Mouse (Mus musculus) bone marrow, adult 2 months (tissue): ENCODE measurements at regions not wholly inside any gene's neighbourhood (a gene's known extent, or its start where the extent isn't known, plus 50 kb on each side); places are given as distances from the start of the nearest gene placed in this dataset.

ENCODE experiments used
- H3K27ac ChIP-seq: fragments of 200-500 bp; 2 replicates; pipeline ENCODE4 v1.5.1; 2012; ENCODE audit warnings: low read depth, mild to moderate bottlenecking, control low read depth, inconsistent platforms, low read length; ENCODE audit not compliant: control insufficient read depth, poor library complexity, insufficient read depth
- H3K4me1 ChIP-seq: fragments of 200-500 bp; 2 replicates; pipeline ENCODE4 v1.6.1; 2011; ENCODE audit warnings: low read length; ENCODE audit not compliant: control insufficient read depth, insufficient read depth
- H3K4me3 ChIP-seq: fragments of 200-500 bp; replicated peaks from 2 replicates; pipeline ENCODE3; 2011; ENCODE audit warnings: mild to moderate bottlenecking, low read depth, low read length, control low read depth; ENCODE audit not compliant: control insufficient read depth
- CTCF ChIP-seq: fragments of 200-500 bp; IDR thresholded peaks from 2 replicates; pipeline ENCODE4 v1.5.1; 2011; ENCODE audit warnings: low read length, control low read depth; ENCODE audit not compliant: control insufficient read depth, insufficient read depth
- POLR2A ChIP-seq: fragments of 200-500 bp; IDR thresholded peaks from 2 replicates; pipeline ENCODE4 v1.6.1; 2011; ENCODE audit warnings: low read depth, mild to moderate bottlenecking, control low read depth, low read length, borderline replicate concordance; ENCODE audit not compliant: control insufficient read depth
- WGBS: fragments of 180-500 bp; shearing (Covaris S2); methylation state at CpG from one replicate; pipeline ENCODE4 v1.1.7; 2018; 5-methylcytosine and 5-hydroxymethylcytosine counted together

DNA sequence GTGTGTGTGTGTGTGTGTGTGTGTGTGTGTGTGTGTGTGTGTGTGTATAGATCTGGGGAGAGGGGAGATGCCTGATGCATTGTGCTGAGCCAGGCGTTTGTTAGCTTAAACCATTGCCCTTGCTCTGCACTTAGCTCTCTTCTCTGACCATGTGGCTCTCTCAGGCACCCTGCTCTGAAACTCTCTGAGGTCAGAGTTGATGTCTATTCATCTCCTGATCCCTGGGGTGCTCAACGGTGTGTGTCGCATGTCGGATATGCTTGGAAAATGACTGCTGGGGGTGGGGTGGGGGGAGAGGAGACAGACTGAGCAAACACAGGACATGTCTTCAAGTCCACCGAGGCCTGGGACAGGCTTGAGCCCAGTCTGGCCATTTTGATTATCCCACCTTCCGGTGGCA is 446.4 kb downstream of the Tshz3 start:
- TF ChIP-seq POLR2A, result no peak
- TF ChIP-seq CTCF, result no peak
- no peak overlapping the region for H3K27ac ChIP-seq
- no peaks in the 10 kb centered on the region for H3K4me1 ChIP-seq
- 71% methylated on average over 6 of the region's 6 CpGs for WGBS
- H3K4me3 ChIP-seq, result no peak overlapping the region

- Histone ChIP-seq H3K27ac (no peak overlapping the region), H3K4me1 (no peaks in the 10 kb centered on the region), H3K4me3 (no peak overlapping the region)
- TF ChIP-seq POLR2A (no peak), CTCF (no peak)
- 80% methylated on average over 5 of the region's 5 CpGs for WGBS
These were observed 451.8 kb downstream of the Tshz3 start for GRCm38 (mm10) chr7:37149711-37150110.

DNA sequence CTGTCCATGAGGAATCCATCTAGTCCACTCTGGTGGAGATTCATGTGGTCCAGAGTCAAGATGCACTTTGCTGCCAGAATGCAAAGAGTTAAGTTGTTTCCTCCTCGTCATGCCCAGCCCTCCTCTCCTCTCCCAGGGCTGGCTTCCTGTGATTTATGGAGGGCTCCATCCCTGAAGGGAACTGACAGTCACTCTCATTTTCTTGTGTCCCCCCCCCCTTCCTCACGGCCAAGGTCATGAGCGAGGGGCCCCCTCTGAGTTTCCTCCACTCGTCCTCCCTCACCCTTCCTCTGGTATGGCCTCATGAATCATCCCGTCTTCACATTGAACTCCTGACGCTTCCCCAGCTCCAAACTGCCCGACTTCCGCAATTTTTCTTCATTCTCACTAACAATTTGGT is 461.9 kb downstream of the Tshz3 start:
- WGBS, result 14% methylated on average over 8 of the region's 8 CpGs
- Histone ChIP-seq H3K4me1 (no peaks in the 10 kb centered on the region), H3K4me3 (no peak overlapping the region), H3K27ac (no peak overlapping the region)
- TF ChIP-seq POLR2A (no peak), CTCF (no peak)

DNA sequence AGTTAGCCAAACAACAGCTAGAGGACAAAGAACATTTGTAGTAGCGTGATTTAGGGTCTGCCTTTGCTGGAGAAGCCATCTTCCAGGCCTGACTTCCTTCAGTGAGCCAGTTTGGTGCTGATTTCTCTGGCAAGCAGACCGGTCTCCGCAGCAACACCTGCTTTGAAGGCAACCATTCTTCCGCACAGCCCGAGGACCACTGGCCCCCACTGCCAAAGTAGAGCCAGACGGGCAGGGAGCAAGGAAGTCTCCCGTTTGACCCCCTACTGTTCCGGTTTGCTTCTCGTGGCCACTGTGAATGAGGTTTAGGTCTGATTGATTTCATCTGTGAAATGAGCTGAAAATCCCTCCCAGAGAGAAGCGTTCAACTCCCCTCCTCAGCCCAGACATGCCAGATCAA is 471.0 kb downstream of the Tshz3 start:
- no peaks in the 10 kb centered on the region for H3K4me1 ChIP-seq
- TF ChIP-seq CTCF (no peak), POLR2A (no peak)
- 81% methylated on average over 10 of the region's 10 CpGs for WGBS
- H3K27ac ChIP-seq, result no peak overlapping the region
- no peak overlapping the region for H3K4me3 ChIP-seq

DNA sequence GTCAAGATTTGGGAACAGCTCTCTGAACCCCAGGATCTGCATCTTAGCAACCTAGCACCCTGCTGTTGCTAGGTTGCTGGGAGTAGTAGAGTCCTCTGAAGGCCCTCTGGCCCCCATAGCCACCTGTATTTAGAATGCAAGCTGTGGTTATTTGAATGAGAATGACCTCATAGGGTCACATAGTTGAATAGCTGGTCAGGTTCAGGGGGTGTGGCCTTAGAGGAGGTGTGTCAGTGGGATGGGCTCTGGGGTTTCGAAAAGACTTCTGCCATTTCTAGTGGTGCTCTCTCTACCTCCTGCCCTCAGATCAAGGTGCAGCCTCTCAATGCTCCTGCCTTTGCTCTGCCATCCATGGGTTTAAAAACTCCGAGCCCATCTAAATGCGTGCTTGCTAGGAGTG is 477.8 kb downstream of the Tshz3 start:
- Histone ChIP-seq H3K4me1 (no peaks in the 10 kb centered on the region), H3K4me3 (no peak overlapping the region), H3K27ac (no peak overlapping the region)
- 77% methylated on average over 3 of the region's 3 CpGs for WGBS
- TF ChIP-seq POLR2A (no peak), CTCF (no peak)

GRCm38 (mm10) chr7:37178256-37178655 is 480.3 kb downstream of the Tshz3 start:
- no peaks in the 10 kb centered on the region for H3K4me1 ChIP-seq
- H3K27ac ChIP-seq, result no peak overlapping the region
- TF ChIP-seq POLR2A, result no peak
- no peak for TF ChIP-seq CTCF
- 73% methylated on average over 4 of the region's 4 CpGs for WGBS
- H3K4me3 ChIP-seq, result no peak overlapping the region

- Histone ChIP-seq H3K4me3 (no peak overlapping the region), H3K27ac (no peak overlapping the region), H3K4me1 (no peaks in the 10 kb centered on the region)
- TF ChIP-seq POLR2A (no peak), CTCF (no peak)
- WGBS, result 78% methylated on average over 10 of the region's 10 CpGs
These were observed 482.0 kb downstream of the Tshz3 start for GRCm38 (mm10) chr7:37179907-37180306.

GRCm38 (mm10) chr7:37180416-37180815 is 482.5 kb downstream of the Tshz3 start:
- no peak overlapping the region for H3K4me3 ChIP-seq
- H3K27ac ChIP-seq, result no peak overlapping the region
- H3K4me1 ChIP-seq, result no peaks in the 10 kb centered on the region
- 87% methylated on average over 13 of the region's 13 CpGs for WGBS
- TF ChIP-seq POLR2A, result no peak
- no peak for TF ChIP-seq CTCF

DNA sequence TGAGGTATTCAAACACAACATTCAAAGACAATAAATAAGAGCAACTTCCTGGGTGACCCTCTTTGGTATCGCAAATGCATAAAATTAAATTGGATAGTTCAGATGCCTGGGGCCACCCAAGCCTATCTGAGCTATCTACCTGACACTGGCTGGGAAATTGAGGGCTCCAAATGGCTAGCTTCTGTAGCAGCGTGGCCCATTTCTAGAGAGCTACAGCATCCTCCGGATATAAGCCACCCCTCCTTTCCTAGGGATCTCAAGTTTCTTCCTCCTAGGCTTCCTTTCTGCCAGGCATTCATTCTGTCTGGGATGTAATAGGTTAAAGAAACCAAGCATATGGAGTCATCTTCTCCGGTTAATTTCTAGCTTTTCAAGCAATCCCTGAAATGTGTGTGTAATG is 483.2 kb downstream of the Tshz3 start:
- H3K27ac ChIP-seq, result no peak overlapping the region
- 80% methylated on average over 4 of the region's 4 CpGs for WGBS
- TF ChIP-seq CTCF (no peak), POLR2A (no peak)
- H3K4me3 ChIP-seq, result no peak overlapping the region
- H3K4me1 ChIP-seq, result no peaks in the 10 kb centered on the region

- H3K27ac ChIP-seq, result no peak overlapping the region
- H3K4me1 ChIP-seq, result no peaks in the 10 kb centered on the region
- WGBS, result 38% methylated on average over 2 of the region's 2 CpGs
- TF ChIP-seq CTCF, result no peak
- TF ChIP-seq POLR2A, result no peak
- H3K4me3 ChIP-seq, result no peak overlapping the region
These were observed 494.6 kb downstream of the Tshz3 start for GRCm38 (mm10) chr7:37192536-37192935.
